Mouse (Mus musculus) myocyte (in vitro differentiated cells): Measurements from ENCODE around the gene Rpl10a. TPM values are rescaled to one million over a fixed set of nuclear protein-coding genes. Genes with fewer than 3 reads are reported as not detected.

ENCODE experiments used
- H3K27me3 ChIP-seq: one replicate; pipeline ENCODE4 v1.6.1; 2011; ENCODE audit not compliant: control insufficient read depth, insufficient read depth, insufficient read length
- H3K36me3 ChIP-seq: one replicate; pipeline ENCODE4 v1.6.1; 2011; ENCODE audit not compliant: control insufficient read depth, insufficient read depth
- H3K4me2 ChIP-seq: one replicate; pipeline ENCODE4 v1.6.1; 2011; ENCODE audit warnings: low read depth, control low read depth
- H3K4me3 ChIP-seq: one replicate; pipeline ENCODE4 v1.5.1; 2011; ENCODE audit warnings: mild to moderate bottlenecking, control low read depth, moderate library complexity
- H3K79me2 ChIP-seq: one replicate; pipeline ENCODE4 v1.6.1; 2011; ENCODE audit not compliant: control insufficient read depth, insufficient read depth
- H3ac ChIP-seq: one replicate; pipeline ENCODE4 v1.6.1; 2011; ENCODE audit not compliant: control insufficient read depth, insufficient read length
- CEBPB ChIP-seq: IDR thresholded peaks from 2 replicates; pipeline ENCODE4 v1.6.1; 2011; ENCODE audit warnings: mild to moderate bottlenecking, moderate library complexity; ENCODE audit not compliant: poor library complexity, insufficient read depth, severe bottlenecking
- E2F4 ChIP-seq: IDR thresholded peaks from one replicate; pipeline ENCODE4 v1.6.1; 2011; ENCODE audit warnings: mild to moderate bottlenecking, control low read depth, moderate library complexity; ENCODE audit not compliant: insufficient read depth
- MAX ChIP-seq: IDR thresholded peaks from one replicate; pipeline ENCODE4 v1.6.1; 2011; ENCODE audit warnings: low read depth, mild to moderate bottlenecking, control low read depth
- MYOD1 ChIP-seq, 3 experiments: IDR thresholded peaks; one replicate each; pipeline ENCODE4 v1.6.1; 2011; ENCODE audit warnings: control low read depth in 2 of 3, low read depth in 2 of 3, mild to moderate bottlenecking in 2 of 3, moderate library complexity in 1 of 3; ENCODE audit not compliant: insufficient read length in 2 of 3, control insufficient read depth in 1 of 3
- MYOG ChIP-seq, 3 experiments: IDR thresholded peaks; one replicate each; pipeline ENCODE4 v1.6.1; 2011; ENCODE audit warnings: control low read depth in 2 of 3, low read depth in 2 of 3, mild to moderate bottlenecking in 2 of 3; ENCODE audit not compliant: insufficient read length in 2 of 3, control insufficient read depth in 1 of 3, insufficient read depth in 1 of 3
- POLR2A ChIP-seq: IDR thresholded peaks from one replicate; pipeline ENCODE4 v1.6.1; 2011; ENCODE audit warnings: low read depth, mild to moderate bottlenecking, control low read depth, moderate library complexity; ENCODE audit not compliant: insufficient read length
- POLR2AphosphoS2 ChIP-seq: IDR thresholded peaks from one replicate; pipeline ENCODE4 v1.6.1; 2011; ENCODE audit warnings: low read depth, control low read depth; ENCODE audit not compliant: insufficient read length
- REST ChIP-seq: IDR thresholded peaks from one replicate; pipeline ENCODE4 v1.6.1; 2011; ENCODE audit warnings: mild to moderate bottlenecking, control low read depth, moderate library complexity; ENCODE audit not compliant: insufficient read depth, insufficient read length
- SRF ChIP-seq: IDR thresholded peaks from one replicate; pipeline ENCODE4 v1.6.1; 2011; ENCODE audit warnings: low read depth; ENCODE audit not compliant: control insufficient read depth, insufficient read length
- TCF12 ChIP-seq: IDR thresholded peaks from one replicate; pipeline ENCODE4 v1.6.1; 2011; ENCODE audit warnings: mild to moderate bottlenecking, control low read depth; ENCODE audit not compliant: poor library complexity, insufficient read depth, severe bottlenecking
- TCF3 ChIP-seq: IDR thresholded peaks from one replicate; pipeline ENCODE4 v1.6.1; 2011; ENCODE audit warnings: low read depth, control low read depth; ENCODE audit not compliant: insufficient read length
- USF1 ChIP-seq: IDR thresholded peaks from one replicate; pipeline ENCODE4 v1.6.1; 2011; ENCODE audit warnings: low read depth, mild to moderate bottlenecking, control low read depth, moderate library complexity
- polyA plus RNA-seq: library from polyadenylated mRNA; unstranded; fragments of >200 nt; fragmentation: generic; extraction: Trizol; gene quantifications from one replicate; pipeline ENCODE4 v1.2.1, GENCODE M21; 2012; ENCODE audit warnings: missing spikeins

Gene Rpl10a
- polyA plus RNA-seq, 1 experiment, result 2,984 TPM

DNA sequence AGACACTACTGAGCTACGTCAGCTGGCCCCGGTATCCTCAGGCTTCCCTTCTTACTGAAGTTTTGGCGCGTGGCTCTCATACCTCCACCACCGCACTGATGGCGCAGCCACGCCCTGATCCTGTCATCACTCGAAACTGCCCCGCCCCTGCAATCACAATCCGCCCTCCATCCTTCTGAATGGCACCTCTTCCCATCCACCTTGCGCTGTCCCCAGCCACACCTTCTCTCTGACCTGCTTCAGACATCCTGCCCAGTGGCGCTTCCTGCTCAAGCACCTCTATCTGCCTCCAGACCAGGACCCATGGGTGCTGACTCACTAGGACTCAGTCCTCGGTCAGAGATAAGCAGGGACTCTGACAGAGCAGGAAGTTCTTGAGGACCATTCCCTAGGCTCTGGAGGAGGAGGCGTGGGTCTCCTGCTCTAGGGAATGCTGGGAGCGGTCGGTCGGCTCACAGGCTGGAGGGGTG, 47.4 kb downstream of the Rpl10a start:
- Histone ChIP-seq H3K27me3 (no peaks in the 10 kb centered on the region), H3K4me2 (no peak overlapping the region), H3K79me2 (no peaks in the 10 kb centered on the region), H3K36me3 (no peaks in the 10 kb centered on the region), H3K4me3 (no peak overlapping the region), H3ac (no peak overlapping the region)
- no peak for TF ChIP-seq POLR2AphosphoS2
- no peak for TF ChIP-seq USF1
- TF ChIP-seq REST, result no peak
- TF ChIP-seq MAX, result no peak
- no peak for TF ChIP-seq SRF
- no peak for TF ChIP-seq CEBPB
- no peak for TF ChIP-seq MYOD1 (IDR thresholded peaks at IDR 0.05; ENCODE audit: control insufficient read depth in 1 of 3, insufficient read length in 2 of 3, low read depth in 2 of 3)
- no peak for TF ChIP-seq POLR2A
- TF ChIP-seq TCF12, result no peak
- TF ChIP-seq E2F4, result no peak
- no peak for TF ChIP-seq TCF3
- no peak for TF ChIP-seq MYOG (IDR thresholded peaks at IDR 0.05; ENCODE audit: control insufficient read depth in 1 of 3, insufficient read depth in 1 of 3, insufficient read length in 2 of 3, low read depth in 2 of 3)

DNA sequence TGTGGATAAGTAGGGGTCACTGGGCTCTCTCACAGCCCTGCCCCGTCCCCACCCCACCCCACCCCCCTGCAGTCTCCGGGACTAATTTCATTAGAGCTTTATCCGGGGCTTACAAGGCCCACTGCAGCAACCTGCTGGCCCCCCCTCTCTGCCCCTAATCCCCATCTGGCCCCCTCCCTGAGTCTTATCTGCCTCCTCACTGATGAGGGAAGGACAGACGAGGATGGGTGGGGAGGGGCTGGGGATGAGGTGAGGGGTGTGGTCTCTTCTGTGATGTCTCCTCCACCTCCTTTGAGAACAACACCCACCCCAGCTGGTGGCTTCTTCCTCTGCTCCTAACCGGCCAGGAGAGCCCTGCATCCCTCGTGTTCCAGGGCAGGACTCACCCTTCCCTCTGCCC, 52.0 kb downstream of the Rpl10a start:
- no peaks in the 10 kb centered on the region for H3K27me3 ChIP-seq
- no peak overlapping the region for H3K4me2 ChIP-seq
- no peaks in the 10 kb centered on the region for H3K79me2 ChIP-seq
- no peaks in the 10 kb centered on the region for H3K36me3 ChIP-seq
- no peak overlapping the region for H3K4me3 ChIP-seq
- H3ac ChIP-seq, result no peak overlapping the region
- TF ChIP-seq MYOD1 (IDR thresholded peaks at IDR 0.05; ENCODE audit: control insufficient read depth in 1 of 3, insufficient read length in 2 of 3, low read depth in 2 of 3) (no peak), TCF3 (no peak), TCF12 (no peak), MYOG (IDR thresholded peaks at IDR 0.05; ENCODE audit: control insufficient read depth in 1 of 3, insufficient read depth in 1 of 3, insufficient read length in 2 of 3, low read depth in 2 of 3) (no peak), POLR2AphosphoS2 (no peak), CEBPB (no peak), POLR2A (no peak), REST (no peak), USF1 (no peak), MAX (no peak), SRF (no peak), E2F4 (no peak)

Other genes with a start within 250 kb of the Rpl10a start
- gene Tcp11, start 247.8 kb upstream of the Rpl10a start, polyA plus RNA-seq, result not detected
- gene Scube3, start 186.3 kb upstream of the Rpl10a start, polyA plus RNA-seq, result 0.02 TPM
- gene Zfp523, start 151.3 kb upstream of the Rpl10a start, polyA plus RNA-seq, result 32.8 TPM
- gene Def6, start 120.7 kb upstream of the Rpl10a start, polyA plus RNA-seq, result 3.4 TPM
- 32.6 TPM for gene Ppard, start 95.8 kb upstream of the Rpl10a start, polyA plus RNA-seq
- gene Fance, start 15.0 kb upstream of the Rpl10a start, polyA plus RNA-seq, result 28.5 TPM
- gene Tead3, start 22.3 kb downstream of the Rpl10a start, polyA plus RNA-seq, result 20.1 TPM
- gene Tulp1, start 36.8 kb downstream of the Rpl10a start, polyA plus RNA-seq, result not detected
- 11.6 TPM for gene Fkbp5, start 189.1 kb downstream of the Rpl10a start, polyA plus RNA-seq
- gene Armc12, start 202.3 kb downstream of the Rpl10a start, polyA plus RNA-seq, result not detected
- gene Clpsl2, start 220.9 kb downstream of the Rpl10a start, polyA plus RNA-seq, result not detected
- gene Clps, start 232.3 kb downstream of the Rpl10a start, polyA plus RNA-seq, result not detected
- 0.04 TPM for gene Lhfpl5, start 247.2 kb downstream of the Rpl10a start, polyA plus RNA-seq